Mouse (Mus musculus) erythroblast, embryonic 14.5 days (primary cell): ENCODE results near the gene Dtx1.

Experiments used
- GATA1 ChIP-seq: IDR thresholded peaks from 2 replicates; pipeline ENCODE4 v1.6.1; 2012; ENCODE audit warnings: low read length, inconsistent platforms, mixed read lengths
- TAL1 ChIP-seq: IDR thresholded peaks from 3 replicates; pipeline ENCODE4 v1.6.1; 2012; ENCODE audit warnings: low read length, inconsistent platforms, mixed read lengths

DNA sequence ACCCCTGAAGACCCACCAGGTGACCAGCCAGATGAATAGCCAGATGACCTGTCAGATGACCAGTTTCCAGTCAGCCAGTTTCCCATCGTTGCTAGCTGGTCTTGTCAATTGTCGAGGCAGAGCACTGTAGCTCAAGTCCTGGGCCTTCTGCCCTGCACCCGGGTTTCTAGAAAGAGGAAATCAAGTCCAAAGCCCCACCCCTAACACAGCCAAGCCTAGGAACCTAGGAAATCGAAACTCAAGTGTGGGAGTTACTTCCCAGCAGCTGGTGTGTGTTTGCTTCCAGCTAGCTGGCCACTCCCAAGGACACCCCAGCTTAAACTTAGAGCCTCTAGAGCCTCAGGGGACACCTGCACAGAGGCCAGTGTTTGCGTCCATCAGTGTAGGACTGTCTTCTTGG lies 38.0 kb upstream of the Dtx1 start, which contains the start of gene Oas2:
- TF ChIP-seq GATA1 (no peak), TAL1 (no peak)
